Mouse (Mus musculus) MEL-GATA-1-ER (cell line): ENCODE measurements around the gene Usp2.

Experiments used
- DNase-seq: peaks from one replicate; pipeline ENCODE4 v3.0.0-alpha.2; 2012; ENCODE audit warnings: low read depth; ENCODE audit errors: extremely low read depth

The Usp2 gene

DNA sequence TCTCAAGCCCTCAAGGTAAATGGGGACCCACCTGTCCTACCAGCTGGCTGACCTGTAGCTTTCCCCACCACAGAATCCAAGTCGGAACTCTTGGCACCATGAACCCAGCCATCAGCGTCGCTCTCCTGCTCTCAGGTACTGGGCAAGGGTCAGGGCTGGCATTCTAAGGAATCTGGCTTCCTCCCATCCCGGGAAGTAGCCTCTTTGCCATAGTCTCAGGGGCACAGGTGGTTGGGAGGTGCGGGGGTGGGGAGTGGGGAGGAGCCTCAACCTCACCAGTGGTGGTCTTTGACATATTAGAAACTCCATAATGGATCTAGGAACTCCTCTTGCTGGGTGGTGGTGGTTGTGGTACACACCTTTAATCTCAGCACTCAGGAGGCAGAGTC is 20.9 kb upstream of the Usp2 start:
- no peak for DNase-seq

DNA sequence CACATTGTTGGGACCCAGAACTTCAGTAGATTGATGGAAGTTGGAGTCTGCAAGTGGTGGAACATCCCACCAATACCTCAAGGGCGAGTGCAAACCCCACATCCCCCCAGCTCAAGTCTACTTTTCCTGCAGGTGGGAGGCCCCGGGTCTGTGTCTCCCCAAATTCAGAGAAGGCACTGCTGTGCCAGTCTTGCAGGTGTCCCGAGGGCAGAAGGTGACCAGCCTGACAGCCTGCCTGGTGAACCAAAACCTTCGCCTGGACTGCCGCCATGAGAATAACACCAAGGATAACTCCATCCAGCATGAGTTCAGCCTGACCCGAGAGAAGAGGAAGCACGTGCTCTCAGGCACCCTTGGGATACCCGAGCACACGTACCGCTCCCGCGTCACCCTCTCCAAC is 20.4 kb upstream of the Usp2 start:
- DNase-seq: no peak

DNA sequence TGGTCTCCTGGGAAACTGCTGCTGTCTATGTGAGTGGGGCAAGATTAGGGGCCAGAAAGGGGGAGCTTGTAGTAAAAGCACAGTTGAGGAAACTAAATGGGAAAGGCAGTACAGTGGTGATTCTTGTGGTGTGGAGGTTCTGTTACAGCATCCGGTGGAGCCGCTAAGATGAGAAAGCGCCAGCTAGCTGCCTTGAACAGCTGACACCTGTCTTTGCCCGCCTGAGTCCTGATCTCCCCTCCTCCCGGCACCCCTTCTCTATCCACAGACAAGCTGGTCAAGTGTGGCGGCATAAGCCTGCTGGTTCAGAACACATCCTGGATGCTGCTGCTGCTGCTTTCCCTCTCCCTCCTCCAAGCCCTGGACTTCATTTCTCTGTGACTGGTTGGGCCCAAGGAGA is 19.8 kb upstream of the Usp2 start:
- no peak for DNase-seq

DNA sequence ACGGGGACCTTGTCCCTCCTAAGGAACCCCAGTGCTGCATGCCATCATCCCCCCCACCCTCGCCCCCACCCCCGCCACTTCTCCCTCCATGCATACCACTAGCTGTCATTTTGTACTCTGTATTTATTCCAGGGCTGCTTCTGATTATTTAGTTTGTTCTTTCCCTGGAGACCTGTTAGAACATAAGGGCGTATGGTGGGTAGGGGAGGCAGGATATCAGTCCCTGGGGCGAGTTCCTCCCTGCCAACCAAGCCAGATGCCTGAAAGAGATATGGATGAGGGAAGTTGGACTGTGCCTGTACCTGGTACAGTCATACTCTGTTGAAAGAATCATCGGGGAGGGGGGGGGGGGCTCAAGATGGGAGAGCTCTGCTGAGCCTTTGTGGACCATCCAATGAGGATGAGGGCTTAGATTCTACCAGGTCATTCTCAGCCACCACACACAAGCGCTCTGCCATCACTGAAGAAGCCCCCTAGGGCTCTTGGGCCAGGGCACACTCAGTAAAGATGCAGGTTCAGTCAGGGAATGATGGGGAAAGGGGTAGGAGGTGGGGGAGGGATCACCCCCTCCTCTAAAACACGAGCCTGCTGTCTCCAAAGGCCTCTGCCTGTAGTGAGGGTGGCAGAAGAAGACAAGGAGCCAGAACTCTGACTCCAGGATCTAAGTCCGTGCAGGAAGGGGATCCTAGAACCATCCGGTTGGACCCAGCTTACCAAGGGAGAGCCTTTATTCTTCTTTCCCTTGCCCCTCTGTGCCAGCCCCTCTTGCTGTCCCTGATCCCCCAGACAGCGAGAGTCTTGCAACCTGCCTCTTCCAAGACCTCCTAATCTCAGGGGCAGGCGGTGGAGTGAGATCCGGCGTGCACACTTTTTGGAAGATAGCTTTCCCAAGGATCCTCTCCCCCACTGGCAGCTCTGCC is 19.0 kb upstream of the Usp2 start:
- no peak for DNase-seq

DNA sequence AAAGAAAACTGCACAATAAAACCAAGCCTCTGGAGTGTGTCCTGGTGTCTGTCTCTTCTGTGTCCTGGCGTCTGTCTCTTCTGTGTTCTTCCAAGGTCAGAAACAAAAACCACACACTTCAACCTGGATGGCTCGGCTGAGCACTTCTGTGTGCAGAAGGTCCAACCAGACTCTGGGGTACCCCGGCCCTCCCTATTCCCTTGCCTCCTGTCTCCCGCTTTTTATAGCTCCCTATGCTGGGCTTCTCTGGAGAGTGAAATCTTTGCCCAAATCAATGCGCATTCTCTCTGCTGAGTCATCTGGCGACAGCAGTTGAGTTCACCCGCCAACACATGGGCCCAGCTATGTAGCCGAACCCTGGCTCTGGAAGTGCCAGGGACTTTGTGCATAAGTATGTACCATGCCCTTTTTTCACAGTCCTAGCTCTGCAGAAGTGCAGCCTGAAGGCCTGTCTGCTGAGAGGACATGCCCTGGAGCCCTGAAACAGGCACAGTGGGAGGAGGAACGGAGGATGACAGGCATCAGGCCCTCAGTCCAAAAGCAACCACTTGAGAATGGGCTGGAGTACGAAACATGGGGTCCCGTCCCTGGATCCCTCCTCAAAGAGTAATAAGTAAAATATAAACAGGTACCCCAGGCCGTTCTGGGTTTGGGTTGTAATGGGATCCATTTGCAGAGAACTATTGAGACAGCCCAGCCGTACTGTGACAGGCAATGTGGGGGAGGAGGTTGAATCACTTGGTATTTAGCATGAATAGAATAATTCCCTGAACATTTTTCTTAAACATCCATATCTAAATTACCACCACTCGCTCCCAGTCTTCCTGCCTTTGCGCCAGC is 18.1 kb upstream of the Usp2 start:
- no peak for DNase-seq

DNA sequence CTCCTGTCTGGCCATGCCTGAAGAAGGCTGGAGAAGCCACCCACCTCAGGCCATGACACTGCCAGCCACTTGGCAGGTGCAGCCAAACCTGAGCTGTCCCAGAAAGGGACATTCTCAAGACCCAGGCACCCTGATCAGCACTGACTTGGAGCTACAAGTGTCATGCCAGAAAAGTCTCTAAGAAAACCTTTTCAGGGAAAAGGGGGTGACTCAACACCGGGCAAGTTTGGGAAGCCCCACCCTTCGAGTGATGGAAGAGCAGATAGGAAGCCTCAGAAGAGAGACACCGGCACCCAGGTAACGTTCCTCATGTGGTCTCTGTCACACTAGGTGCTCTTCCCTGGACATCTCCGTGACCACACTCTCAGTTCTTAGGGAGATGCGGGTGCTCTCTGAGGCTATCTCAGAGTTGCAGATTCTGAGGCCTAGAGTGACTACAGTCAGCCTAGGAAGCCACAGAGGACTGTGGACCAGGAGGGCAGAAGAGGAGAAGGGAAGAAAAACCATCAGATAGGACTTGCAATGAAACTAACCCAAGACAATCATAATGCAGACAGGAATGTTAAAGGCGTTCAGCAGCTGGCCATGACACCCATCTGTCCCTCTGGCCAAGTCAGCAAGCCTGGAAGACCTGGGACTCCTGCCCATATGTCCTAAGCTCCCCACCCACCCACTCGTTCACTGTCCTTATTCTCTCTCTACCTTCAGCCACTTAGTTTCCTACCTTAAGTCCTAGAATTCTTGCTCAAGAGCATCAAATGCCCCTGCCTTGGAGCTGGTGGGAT is 17.2 kb upstream of the Usp2 start:
- no peak for DNase-seq

DNA sequence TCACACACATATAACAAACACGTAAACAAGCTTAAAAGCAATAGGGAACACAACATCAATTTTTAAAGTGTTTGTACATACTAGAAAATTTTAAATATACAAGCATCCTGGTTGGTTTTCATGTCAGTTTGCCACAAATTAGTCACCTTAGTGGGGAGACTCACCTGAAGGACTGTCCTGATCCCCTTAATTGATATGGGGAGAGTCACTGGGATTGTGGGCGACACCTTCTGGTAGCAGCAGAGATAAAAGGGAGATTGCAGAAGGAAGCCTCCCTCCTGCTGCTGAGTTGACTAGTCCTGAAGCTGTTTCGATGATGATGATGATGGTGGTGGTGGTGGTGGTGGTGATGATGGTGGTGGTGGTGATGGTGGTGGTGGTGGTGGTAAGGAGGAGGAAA is 14.0 kb upstream of the Usp2 start:
- no peak for DNase-seq

DNA sequence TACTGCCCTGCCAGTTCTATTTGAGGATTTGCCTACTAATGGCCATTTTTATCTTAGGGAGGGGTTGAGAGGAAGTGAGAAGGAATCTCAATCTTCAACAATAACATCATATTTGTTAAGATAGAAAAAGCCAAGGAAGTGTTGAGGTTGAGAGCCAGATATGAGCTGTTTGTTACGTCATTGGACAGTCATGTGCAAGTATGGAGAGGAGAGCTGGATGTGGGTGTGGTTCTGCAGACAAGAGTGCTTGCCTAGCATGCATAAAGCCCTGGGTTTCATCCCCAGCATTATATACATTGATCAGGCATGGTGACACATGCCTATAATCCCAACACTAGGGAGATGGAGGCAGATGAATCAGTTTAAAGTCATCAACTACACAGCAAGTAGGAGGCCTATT is 12.9 kb upstream of the Usp2 start:
- DNase-seq: no peak

DNA sequence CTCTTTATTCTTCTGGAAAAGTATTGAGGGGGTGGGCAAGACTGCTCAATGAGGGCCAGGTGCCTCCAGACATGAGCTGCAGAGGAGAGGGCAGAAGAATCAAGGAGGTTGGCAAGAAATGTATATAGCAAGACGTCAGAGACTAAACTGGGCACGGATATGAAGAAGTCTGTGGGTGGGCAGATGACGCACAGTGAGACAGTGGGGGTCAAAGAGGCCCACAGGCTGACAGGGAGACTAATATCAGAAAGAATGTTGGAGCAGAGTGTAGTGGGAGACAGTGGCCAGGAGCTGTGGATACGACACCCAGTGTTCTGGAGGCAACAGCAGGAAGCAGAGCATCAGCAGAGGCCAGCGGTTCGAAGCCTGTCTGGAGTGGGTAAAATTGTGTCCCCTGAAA is 8.2 kb upstream of the Usp2 start:
- DNase-seq: no peak

DNA sequence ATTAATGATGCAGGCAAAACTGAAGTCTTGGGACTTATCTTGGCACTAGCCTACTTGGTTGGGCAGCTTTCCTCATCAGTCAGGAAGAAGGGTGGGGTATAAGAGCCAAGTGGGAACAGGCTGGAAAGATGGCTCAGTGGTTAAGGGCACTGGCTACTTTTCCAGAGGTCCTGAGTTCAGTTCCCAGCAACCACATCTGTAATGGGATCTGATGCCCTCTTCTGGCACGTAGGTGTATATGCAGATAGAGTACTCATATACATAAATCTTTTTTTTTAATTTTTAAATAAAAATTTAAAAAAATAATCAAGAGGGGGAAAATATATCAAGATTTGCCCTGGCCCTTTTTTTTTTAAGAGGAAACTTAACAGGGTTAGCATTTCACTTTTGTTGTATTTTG is 1.6 kb upstream of the Usp2 start:
- DNase-seq: no peak

DNA sequence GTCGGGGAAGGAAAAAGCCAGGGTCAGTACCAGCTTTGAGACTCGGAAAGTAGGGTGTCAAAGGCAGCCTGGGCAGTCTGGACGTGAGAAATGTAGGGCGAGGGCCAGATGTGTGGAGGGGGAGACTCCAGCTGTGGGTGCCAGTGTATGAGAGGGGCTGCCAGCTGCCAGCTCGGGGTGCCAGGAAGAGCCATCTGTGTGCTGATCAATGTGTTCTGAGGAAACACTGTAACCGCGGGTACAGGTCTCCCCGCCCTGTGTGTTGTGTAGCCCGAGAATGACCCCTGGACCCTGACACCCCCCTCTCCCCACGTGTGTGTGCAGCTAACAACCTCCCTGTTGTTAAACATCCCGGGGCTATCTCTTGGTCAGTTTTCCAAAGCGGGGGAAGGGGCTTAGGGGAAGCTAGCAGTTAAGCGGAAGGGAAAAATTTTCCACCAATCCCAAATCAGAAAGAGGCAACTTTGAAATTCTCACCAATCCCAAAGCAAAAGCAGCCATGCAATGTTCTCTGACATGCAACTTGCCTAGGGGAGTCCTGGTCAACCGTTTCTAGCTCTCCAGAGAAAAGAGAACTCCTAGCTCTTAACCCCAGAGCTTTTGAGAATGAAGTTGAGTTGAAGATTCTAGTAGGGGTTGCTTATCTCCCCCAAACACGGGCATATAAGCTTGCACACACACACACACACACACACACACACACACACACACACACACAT is 579 bp downstream of the Usp2 start:
- peak; percentile 73 for DNase-seq

DNA sequence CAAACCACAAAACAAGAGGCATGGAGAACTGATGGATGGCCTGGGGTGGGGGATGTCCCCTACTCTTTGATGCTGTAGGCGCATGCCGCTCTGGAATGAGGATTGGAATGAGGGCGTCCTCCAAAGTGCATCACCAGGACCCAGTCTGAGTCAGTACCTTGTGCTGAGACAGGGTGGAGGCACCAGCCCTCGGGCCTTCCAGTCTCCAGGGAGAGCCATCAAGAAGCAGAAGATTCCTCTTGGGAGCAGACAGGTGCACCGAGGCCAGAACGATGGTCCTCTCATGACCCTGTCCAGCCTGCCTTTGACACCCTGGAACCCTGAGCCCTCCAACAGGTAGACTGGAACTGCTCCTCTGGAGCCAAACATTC is 1.1 kb downstream of the Usp2 start:
- no peak for DNase-seq

DNA sequence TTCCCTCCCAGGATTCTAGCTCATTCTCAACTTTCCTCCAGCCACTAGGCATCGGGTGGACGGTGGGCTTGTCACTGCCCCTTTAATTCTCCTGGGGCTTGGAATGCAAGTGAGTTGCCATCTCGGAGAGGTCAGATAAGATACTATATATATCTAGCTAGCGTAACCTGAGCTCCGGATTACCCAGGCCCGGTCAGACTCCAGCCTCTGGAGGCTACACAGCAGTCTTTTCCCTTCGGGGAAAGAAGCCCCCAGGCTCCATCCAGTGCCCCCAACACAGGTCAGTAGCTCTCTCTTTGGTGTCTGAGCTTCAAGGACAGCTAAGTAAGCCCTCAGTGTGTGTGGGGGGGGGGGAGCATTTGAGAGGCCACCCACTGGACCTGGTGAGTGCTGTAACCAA is 2.4 kb downstream of the Usp2 start:
- DNase-seq: no peak

DNA sequence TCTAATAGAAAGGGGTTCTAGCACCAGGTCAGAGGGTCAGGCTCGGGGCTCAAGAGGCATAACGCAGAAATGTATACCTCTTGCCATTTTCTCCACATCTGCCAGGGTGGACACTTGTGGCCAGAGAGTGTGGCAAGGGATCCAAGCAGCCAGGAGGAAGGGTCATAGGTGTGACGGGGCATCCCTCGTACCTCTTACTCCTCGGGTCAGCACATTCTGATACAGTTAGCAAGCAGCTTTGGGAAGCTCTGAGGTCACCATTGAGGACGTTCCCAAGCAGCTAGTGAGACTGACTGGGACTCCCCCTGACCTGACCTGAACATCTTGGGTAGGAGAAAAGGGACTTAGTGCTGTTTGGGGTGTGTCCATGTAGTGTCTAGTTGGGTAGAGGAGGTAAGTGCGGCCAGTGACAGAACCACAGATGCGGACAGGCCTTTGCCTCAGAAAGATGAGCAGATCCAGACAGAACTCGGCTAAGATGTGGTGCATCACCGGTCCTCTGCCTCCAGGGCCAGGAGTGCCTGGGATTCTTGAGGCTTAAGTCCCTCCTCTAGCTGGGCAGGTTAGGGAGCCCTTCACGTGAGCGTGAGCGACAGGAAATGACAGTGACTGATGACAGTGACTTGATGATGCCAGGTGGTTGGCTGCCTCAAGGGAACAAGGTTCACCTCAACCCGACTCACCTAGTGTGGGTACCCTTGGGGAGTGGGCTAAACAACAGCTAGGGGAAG is 3.5 kb downstream of the Usp2 start:
- no peak for DNase-seq

DNA sequence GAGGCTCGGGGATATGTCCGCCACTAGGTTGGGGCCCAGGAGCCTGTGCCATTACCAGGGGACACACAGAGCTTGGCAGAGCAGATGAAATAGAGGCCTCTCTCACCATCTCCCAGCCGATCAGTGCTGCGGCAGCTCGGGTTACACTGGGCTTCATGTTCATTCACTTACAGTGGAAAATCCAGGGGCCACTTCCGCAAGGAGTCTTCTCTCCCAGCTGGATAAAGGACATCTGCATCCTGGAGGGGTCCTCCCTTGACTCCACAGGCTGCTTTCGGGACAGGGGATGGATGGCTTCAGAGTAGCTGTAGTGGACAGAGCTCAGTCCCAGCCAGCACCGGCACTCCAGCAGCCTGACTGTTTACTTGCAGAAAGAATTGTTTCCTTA is 4.0 kb downstream of the Usp2 start:
- DNase-seq: no peak

DNA sequence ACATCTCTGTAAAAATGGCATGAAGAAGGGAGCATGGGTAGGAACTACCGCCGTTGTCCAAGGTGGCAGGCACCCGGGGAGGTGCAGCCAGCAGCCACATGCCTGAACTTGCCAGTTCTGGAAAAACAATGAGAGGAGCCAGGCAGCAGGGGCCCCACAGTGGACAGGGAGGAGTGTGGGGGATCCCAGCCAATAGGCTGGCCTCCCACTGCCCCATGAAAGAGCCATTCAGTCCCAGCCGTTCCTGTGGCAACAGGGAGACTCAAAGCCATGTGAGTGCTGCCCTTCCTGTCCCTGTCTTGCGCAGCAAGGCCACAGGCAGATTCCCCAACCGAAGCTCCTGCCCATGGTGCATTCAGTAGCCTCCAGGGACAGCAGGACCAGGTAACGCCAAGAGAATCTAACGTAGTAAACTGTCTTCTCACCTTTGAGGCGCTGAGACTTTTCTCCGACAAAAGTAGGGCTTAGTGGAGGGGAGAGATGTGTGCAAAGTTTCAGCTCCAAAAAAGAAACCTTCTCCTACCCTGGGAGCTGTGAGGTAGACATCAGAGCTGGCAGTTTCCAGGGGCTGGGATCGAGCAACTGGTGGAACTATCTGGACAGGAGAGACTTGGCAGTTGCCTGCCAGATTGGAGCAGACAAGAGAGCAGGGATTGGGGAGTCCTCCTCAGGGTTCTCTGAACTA is 5.2 kb downstream of the Usp2 start:
- no peak for DNase-seq

DNA sequence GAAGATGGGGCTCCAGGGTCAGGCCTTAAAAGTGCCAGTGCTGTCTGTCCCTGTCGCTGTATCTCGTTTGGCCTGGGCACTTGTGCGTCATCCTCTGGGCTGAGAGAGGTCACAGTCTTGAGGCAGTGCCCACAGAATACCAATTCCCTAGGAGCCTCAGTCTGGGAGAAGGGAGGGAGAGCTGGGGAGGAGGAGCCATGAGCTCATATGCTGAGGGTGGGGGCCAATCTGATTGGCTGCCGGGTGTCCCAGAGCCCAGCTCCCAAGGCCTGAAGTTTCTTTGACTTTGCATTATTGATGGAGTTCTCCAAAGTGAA is 5.7 kb downstream of the Usp2 start:
- no peak for DNase-seq

DNA sequence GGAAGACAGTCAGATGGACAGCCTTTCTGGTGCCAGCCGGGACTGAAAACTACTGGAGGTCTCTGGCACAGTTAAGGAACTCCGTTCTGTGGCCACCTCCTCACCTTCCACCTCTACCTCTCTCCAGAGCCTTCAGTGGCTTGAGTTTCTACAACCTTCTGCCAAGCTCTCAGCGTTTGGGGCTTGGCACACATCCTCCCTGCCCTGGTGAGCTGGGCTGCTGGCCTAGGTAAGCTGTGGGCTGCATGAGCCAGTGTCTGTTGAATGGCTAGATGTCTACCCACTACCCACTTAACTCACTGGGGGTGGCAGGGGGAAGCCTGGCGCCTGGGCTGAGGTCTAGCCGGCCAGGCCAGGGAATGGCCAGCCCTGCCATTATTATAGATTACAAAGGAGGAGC is 6.3 kb downstream of the Usp2 start:
- DNase-seq: no peak

DNA sequence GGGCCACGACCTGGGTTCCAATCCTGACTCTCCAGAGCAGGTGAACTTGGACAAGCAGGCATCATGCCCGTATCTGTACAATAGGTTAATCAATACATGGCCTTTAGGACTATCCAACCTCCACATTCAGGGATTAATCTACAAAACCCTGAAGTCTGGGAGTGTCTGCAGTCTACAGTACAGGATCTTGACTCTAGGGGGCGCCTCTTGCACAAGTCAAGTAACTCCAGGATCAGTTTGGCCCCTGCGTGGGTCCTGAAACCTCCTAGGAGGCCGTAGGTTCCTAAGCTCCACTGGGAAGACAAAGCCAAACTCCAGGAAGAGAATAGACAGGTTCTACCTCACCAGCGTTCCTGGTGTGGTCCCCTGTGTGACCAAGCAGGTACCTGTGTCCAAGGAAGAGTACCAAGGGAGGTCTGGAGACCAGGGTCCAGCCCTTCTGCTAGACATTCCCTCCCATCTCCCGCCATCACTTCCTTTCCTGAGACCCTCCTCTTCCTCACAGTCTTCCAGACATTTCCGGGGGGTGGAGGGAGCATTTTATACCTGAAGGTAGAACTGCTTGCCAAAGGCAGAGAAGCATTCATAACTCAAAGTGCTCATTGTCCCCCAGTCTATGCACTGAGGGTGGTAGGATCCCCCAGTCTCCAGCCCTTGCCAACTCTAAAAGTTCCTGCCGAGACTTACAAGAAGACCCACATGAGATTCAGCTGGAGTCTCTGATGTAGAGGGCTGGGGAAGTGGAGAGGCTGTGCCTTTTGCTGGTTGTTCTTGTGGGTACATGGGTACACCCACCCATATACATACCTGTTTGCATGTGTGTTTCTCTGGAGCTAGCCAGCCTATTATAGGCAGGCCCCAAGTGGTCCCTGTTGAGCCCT is 7.8 kb downstream of the Usp2 start:
- no peak for DNase-seq
